Mouse (Mus musculus) liver, embryonic 12.5 days (tissue): ENCODE measurements around the gene Rgs3. TPM values are rescaled to one million over a fixed set of nuclear protein-coding genes. Genes with fewer than 3 reads are reported as not detected.

Experiments
- ATAC-seq: fragments of 200-750 bp; cut with Nextera tagmentation; 2 replicates; pipeline ENCODE4 v1.8.0; 2017; ENCODE audit warnings: moderate number of reproducible peaks, mild to moderate bottlenecking, moderate library complexity
- H3K27ac ChIP-seq: fragments of 300-500 bp; sonication (generic); 2 replicates; pipeline ENCODE4 v1.5.1; 2016; ENCODE audit warnings: mild to moderate bottlenecking
- H3K27me3 ChIP-seq: fragments of 300-500 bp; sonication (generic); replicated peaks from 2 replicates; pipeline ENCODE4 v1.6.1; 2016; ENCODE audit warnings: mild to moderate bottlenecking, moderate library complexity
- H3K36me3 ChIP-seq: fragments of 300-500 bp; sonication (generic); 2 replicates; pipeline ENCODE4 v1.6.1; 2016; ENCODE audit warnings: mild to moderate bottlenecking, moderate library complexity
- H3K4me1 ChIP-seq: fragments of 300-500 bp; sonication (generic); 2 replicates; pipeline ENCODE4 v1.6.1; 2016
- H3K4me2 ChIP-seq: fragments of 300-500 bp; sonication (generic); 2 replicates; pipeline ENCODE4 v1.6.1; 2016; ENCODE audit warnings: mild to moderate bottlenecking, moderate library complexity
- H3K4me3 ChIP-seq: fragments of 300-500 bp; sonication (generic); 2 replicates; pipeline ENCODE4 v1.5.1; 2016; ENCODE audit warnings: mild to moderate bottlenecking, moderate library complexity
- H3K9ac ChIP-seq: fragments of 300-500 bp; sonication (generic); 2 replicates; pipeline ENCODE4 v1.6.1; 2016; ENCODE audit warnings: mild to moderate bottlenecking, moderate library complexity
- H3K9me3 ChIP-seq: fragments of 300-500 bp; sonication (generic); replicated peaks from 2 replicates; pipeline ENCODE4 v1.6.1; 2016; ENCODE audit warnings: mild to moderate bottlenecking, moderate library complexity
- WGBS: fragments of 180-500 bp; shearing (Covaris S2); methylation state at CpG from one replicate; pipeline ENCODE4 v1.1.7; 2016; ENCODE audit not compliant: insufficient replicate concordance; 5-methylcytosine and 5-hydroxymethylcytosine counted together
- polyA plus RNA-seq: library from polyadenylated mRNA; unstranded; fragments of >200 nt; fragmentation: Nextera tagmentation; extraction: Ambion mirVana; gene quantifications from 2 replicates; pipeline ENCODE4 v1.2.1, GENCODE M21; 2016

Rgs3 gene
- polyA plus RNA-seq, 1 experiment from 2014 or later: 8.1 TPM

DNA sequence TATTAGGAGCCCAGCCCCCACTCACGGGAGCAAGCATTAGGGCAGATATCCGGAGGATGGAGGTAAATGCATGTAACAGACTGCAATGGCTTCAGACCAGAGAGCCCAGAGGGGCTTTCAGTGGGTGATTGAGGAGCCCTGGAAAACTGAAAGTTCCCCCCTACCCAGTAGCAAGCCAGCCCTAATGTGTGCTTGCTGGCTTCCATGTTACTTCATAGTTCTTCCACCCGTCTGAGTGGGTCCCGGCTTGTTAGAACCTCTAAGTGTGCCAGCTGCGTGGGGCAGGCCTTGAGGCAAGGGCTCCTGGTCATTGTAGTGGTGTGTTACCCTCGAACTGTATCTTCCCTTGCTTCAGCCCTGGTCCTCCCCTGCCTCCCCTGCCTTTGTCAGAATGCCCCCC is 168.8 kb downstream of the Rgs3 start:
- WGBS: 71% methylated on average over 6 of the region's 6 CpGs
- no peak for ATAC-seq
- no peaks in the 10 kb centered on the region for H3K9me3 ChIP-seq

DNA sequence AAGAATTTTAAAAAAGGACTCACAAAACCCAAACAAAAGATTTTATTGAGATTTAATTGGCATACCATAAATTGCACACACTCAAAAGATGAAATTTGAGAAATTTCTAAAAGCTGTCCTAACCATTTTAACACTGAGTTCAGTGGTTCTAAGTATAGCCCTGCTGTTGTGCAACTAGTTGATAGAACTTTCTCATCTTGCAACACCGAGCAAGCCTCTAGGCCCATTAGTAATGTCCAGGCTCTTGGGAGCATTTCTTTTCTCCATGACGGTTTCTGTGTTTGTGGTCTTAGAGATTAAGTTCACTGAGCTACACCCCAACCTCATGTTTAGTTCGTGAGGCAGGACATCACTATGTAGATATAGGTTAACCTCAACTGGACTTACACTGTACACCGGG is 169.5 kb downstream of the Rgs3 start:
- Histone ChIP-seq H3K27ac (no peak overlapping the region), H3K4me1 (0 out of 2 replicates have a peak, but pooled peaks cover 10% of the 10 kb centered on the region), H3K9me3 (no peaks in the 10 kb centered on the region), H3K4me2 (no peak overlapping the region), H3K36me3 (no peaks in the 10 kb centered on the region), H3K27me3 (no peaks in the 10 kb centered on the region), H3K4me3 (no peak overlapping the region), H3K9ac (no peak overlapping the region)
- ATAC-seq: no peak
- WGBS: 47% methylated on average over 4 of the region's 4 CpGs

More for the DNA sequence above, 168.8 kb downstream of the Rgs3 start:
- H3K27me3 ChIP-seq: no peaks in the 10 kb centered on the region
- 0 out of 2 replicates have a peak, but pooled peaks cover 3% of the 10 kb centered on the region for H3K4me1 ChIP-seq
- H3K36me3 ChIP-seq: no peaks in the 10 kb centered on the region
- no peak overlapping the region for H3K4me2 ChIP-seq
- H3K9ac ChIP-seq: no peak overlapping the region
- no peak overlapping the region for H3K27ac ChIP-seq
- H3K4me3 ChIP-seq: no peak overlapping the region

DNA sequence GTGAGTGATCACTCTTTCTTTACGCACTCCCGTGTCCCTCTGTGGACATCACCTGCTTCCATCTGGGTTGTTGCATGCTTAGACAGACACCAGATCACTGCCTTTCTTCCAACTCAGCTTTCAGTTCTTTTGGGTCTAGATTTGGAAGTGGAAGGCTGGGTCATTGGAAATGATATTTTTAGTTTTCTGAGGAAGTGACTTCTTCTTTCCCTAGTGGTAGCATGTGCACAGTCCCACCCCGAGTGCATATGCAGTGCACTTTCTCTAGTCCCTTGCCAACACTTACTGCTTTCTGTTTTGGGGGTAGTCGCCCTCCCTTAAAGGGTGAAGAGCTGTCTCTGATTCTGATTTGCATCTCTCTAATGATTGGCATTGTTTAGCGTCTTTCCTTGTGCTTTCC is 170.3 kb downstream of the Rgs3 start:
- Histone ChIP-seq H3K9ac (no peak overlapping the region), H3K4me1 (0 out of 2 replicates have a peak, but pooled peaks cover 10% of the 10 kb centered on the region), H3K4me3 (no peak overlapping the region), H3K36me3 (no peaks in the 10 kb centered on the region), H3K4me2 (no peak overlapping the region), H3K9me3 (no peaks in the 10 kb centered on the region), H3K27ac (no peak overlapping the region), H3K27me3 (no peaks in the 10 kb centered on the region)
- WGBS: 54% methylated on average over 5 of the region's 5 CpGs
- ATAC-seq: no peak

DNA sequence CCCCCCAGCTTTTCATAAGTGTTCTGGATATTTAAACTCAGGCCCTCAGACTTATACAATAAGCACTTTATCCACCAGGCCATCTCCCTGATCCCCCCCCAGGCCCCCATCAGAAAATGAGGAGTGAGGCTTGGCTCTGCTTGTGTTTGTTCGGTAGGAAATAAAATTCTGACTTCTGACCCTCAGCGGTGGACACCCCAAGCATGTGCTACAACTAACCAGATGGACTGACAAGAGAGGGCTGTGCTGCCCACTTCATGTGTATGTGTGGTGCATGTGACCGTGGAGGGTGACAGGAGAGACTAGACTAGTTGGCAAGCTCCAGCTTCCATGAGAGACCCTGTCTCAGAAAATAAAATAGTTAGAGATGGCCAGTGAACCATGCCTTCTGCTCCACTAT is 171.2 kb downstream of the Rgs3 start:
- no peak overlapping the region for H3K4me3 ChIP-seq
- ATAC-seq: no peak
- 79% methylated on average over 3 of the region's 3 CpGs for WGBS
- no peak overlapping the region for H3K4me2 ChIP-seq
- H3K9ac ChIP-seq: no peak overlapping the region
- no peaks in the 10 kb centered on the region for H3K27me3 ChIP-seq
- peaks cover 18% of the 10 kb centered on the region for H3K4me1 ChIP-seq
- H3K36me3 ChIP-seq: no peaks in the 10 kb centered on the region
- no peak overlapping the region for H3K27ac ChIP-seq
- H3K9me3 ChIP-seq: no peaks in the 10 kb centered on the region

DNA sequence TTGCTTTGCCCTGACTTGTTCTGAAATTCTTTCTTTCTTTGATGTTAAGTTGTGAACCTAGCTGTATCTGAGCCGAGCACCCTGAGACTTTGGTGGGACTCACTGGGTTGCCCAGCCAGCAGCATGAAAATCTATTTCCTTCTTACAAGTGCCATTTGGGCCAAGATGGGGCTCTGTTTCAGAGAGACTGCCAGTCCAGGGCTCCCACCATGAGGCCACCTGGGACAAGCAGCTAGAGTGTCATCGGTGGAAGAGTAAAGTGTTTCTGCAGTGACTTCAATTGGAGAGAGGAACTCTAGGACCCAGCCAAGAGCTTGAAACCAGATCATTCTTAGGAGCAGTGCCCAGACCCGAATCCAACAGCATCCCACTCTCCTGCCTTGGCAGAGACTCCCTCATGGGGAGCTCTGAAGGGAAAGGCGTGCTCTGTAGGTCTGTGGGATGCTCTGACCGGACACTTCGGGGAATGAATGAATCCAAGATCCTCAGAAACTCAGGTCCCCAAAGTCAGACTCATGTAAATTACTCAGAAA is 171.9 kb downstream of the Rgs3 start:
- Histone ChIP-seq H3K27me3 (no peaks in the 10 kb centered on the region), H3K9me3 (no peaks in the 10 kb centered on the region), H3K4me1 (peaks cover 24% of the 10 kb centered on the region), H3K4me2 (no peak overlapping the region), H3K36me3 (no peaks in the 10 kb centered on the region), H3K27ac (no peak overlapping the region), H3K9ac (no peak overlapping the region), H3K4me3 (no peak overlapping the region)
- WGBS: 72% methylated on average over 6 of the region's 6 CpGs
- ATAC-seq: no peak

DNA sequence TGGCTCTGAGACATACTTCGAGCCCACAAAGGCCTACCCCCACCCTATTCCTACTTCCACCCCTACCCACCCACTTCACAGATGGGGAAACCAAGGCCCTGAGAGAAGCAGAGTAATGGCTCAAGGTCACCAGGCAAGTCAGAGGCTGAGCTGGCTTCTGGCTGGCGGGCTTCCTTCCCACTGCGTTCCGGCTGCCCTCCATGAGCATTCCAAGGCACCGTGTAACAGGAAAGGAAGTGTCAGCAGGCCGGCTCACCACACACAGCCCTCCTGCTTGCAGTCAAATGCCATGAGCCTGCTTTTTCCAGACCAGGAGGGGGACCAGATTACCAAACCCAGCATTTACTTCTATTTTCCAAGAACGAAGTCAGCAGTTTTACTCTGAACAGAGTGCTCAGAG is 172.4 kb downstream of the Rgs3 start:
- no peaks in the 10 kb centered on the region for H3K36me3 ChIP-seq
- no peaks in the 10 kb centered on the region for H3K9me3 ChIP-seq
- 52% methylated on average over 7 of the region's 7 CpGs for WGBS
- peaks cover 26% of the 10 kb centered on the region for H3K4me1 ChIP-seq
- no peak overlapping the region for H3K4me2 ChIP-seq
- H3K4me3 ChIP-seq: no peak overlapping the region
- ATAC-seq: no peak
- no peak overlapping the region for H3K9ac ChIP-seq
- H3K27ac ChIP-seq: peak overlapping the region; percentile 46; the same call in 1 of the 2 replicates
- no peaks in the 10 kb centered on the region for H3K27me3 ChIP-seq

DNA sequence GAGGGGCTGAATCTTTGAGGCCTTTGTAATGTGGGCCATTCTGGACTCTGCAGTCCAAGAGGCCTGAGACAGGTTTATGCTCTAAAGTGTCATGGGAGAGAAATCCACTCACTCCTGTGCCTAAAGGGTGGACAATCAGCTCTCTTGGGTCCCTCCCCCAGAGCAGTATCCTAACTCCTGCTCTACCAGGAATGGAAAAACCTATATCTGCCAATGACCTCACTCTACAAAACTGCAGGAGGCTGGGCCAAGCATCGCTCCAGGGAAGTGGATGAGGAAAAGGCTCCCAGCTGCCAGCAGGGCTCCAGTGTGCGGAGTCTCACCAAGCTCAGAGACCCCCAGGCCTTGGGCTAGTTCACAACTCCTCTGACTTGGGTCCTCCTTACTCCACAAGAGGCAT is 173.2 kb downstream of the Rgs3 start:
- no peaks in the 10 kb centered on the region for H3K36me3 ChIP-seq
- WGBS: 47% methylated on average over 2 of the region's 2 CpGs
- no peak overlapping the region for H3K9ac ChIP-seq
- H3K4me2 ChIP-seq: no peak overlapping the region
- no peaks in the 10 kb centered on the region for H3K9me3 ChIP-seq
- H3K4me3 ChIP-seq: no peak overlapping the region
- no peak for ATAC-seq
- peaks cover 26% of the 10 kb centered on the region for H3K4me1 ChIP-seq
- H3K27ac ChIP-seq: peak overlapping the region; percentile 46; the same call in 1 of the 2 replicates
- no peaks in the 10 kb centered on the region for H3K27me3 ChIP-seq

DNA sequence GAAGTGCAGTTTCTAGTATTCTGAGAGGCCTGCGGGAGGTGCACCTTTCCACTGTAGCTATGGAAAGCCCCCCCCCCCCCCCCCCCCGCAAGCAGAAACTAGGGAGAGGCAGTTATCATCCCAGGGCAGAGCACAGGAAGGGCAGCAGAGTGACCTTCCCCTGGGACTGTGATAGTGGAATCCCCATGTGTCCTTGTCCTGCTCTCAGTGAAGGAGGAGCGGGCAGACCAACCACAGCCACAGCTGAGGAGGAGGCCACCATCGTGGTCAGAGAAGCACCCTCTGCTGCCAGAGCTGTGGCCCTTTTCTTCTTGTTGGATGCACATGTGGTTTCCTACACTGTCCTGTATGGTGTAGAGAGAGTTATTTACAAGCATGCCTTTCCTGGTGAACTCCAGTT is 174.3 kb downstream of the Rgs3 start:
- no peak for ATAC-seq
- H3K27ac ChIP-seq: no peak overlapping the region
- peaks cover 30% of the 10 kb centered on the region for H3K4me1 ChIP-seq

DNA sequence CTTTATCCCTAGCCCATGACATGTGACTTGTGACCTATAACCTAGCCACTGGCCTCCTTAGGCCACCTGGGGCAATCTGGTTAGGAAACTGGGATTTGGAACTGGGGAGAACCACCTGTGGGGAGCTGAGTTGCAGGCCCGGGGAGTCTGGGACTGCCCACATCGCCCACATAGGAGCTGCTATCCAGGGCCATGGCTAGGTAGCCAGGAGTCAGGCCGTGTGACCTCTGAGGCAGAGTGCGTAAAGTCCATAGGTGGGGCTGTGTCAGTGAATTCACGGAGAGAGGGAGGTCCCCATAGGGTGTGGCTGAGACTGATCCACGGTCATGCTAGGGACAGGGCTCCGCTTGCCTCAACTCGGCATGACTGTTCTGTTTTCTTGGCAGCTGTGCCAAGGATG is 175.6 kb downstream of the Rgs3 start:
- Histone ChIP-seq H3K9me3 (no peaks in the 10 kb centered on the region), H3K4me3 (no peak overlapping the region), H3K4me1 (peaks cover 30% of the 10 kb centered on the region), H3K27ac (no peak overlapping the region), H3K4me2 (no peak overlapping the region), H3K27me3 (no peaks in the 10 kb centered on the region), H3K36me3 (no peaks in the 10 kb centered on the region), H3K9ac (no peak overlapping the region)
- no peak for ATAC-seq
- WGBS: 70% methylated on average over 8 of the region's 8 CpGs

More for the DNA sequence above, 174.3 kb downstream of the Rgs3 start:
- Histone ChIP-seq H3K9me3 (no peaks in the 10 kb centered on the region), H3K27me3 (no peaks in the 10 kb centered on the region), H3K36me3 (no peaks in the 10 kb centered on the region), H3K4me3 (no peak overlapping the region), H3K4me2 (no peak overlapping the region), H3K9ac (no peak overlapping the region)
- WGBS: 42% methylated on average over 4 of the region's 4 CpGs

DNA sequence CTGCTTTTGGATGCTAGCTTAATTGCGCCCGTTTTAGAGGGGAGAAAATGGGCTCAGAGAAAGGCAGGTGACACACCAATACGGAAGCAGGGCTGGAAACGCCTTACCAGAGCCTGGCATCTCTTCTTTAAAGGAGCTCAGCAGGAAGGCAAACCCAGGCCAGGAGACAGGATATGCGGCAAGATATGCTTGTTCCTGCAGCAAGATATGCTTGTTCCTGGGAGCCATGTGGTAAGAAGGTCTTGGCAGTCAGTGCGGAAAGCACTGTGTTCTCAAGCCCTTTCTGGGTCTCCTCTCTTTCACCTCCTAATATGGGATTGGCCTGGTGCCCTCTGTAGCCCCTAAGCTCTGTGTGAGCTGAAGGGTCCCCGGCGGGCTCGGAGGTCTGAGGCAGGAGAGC is 176.2 kb downstream of the Rgs3 start:
- H3K27me3 ChIP-seq: no peaks in the 10 kb centered on the region
- no peak for ATAC-seq
- no peak overlapping the region for H3K4me2 ChIP-seq
- H3K4me1 ChIP-seq: peaks cover 30% of the 10 kb centered on the region
- H3K9me3 ChIP-seq: no peaks in the 10 kb centered on the region
- no peak overlapping the region for H3K9ac ChIP-seq
- WGBS: 58% methylated on average over 9 of the region's 9 CpGs
- no peak overlapping the region for H3K27ac ChIP-seq
- H3K36me3 ChIP-seq: no peaks in the 10 kb centered on the region
- no peak overlapping the region for H3K4me3 ChIP-seq

DNA sequence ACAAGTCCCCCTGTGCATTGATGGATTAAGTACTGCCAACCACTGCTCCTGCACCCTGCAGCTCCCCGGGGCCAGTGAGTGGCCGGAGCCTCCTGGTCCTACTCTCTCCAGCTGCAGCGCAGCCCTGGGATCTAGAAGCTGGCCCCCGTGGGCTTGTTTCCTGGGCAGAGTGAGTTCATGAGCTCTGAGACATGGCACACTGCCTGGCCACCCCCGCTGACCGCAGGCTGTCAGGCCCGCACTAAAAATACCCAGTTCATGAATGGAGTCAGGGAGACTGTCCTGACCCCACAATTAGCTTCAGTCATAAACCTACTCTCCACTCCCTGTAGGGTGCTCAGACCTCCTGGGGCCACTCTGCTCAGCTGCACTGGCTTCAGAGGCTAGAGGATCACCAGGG is 176.8 kb downstream of the Rgs3 start:
- Histone ChIP-seq H3K9ac (no peak overlapping the region), H3K9me3 (no peaks in the 10 kb centered on the region), H3K4me3 (no peak overlapping the region), H3K4me1 (peaks cover 30% of the 10 kb centered on the region), H3K27me3 (no peaks in the 10 kb centered on the region), H3K36me3 (no peaks in the 10 kb centered on the region), H3K4me2 (no peak overlapping the region), H3K27ac (no peak overlapping the region)
- no peak for ATAC-seq
- WGBS: 61% methylated on average over 7 of the region's 7 CpGs

DNA sequence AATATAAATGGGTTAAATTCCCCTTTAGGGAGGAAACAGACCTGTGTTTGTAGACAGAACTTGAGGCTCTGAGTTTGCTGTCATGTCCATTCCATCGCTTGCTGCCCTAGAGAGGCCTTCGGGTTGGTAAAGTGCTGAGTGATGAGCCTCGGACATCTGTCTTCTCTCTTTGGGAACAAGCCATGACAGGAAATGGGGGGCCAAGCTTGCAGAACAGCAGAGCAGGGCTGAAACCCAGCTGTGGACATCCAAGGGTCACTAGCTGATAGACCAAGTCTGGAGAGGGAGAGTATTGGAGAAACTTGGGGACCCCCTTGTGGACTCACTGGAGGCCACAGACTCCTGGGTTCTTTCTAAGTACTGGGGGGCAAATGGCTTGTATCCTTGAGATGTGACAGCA is 177.3 kb downstream of the Rgs3 start:
- no peak overlapping the region for H3K4me2 ChIP-seq
- H3K27ac ChIP-seq: no peak overlapping the region
- ATAC-seq: no peak
- H3K9me3 ChIP-seq: no peaks in the 10 kb centered on the region
- no peaks in the 10 kb centered on the region for H3K27me3 ChIP-seq
- WGBS: 55% methylated on average over 3 of the region's 3 CpGs
- H3K4me1 ChIP-seq: peaks cover 30% of the 10 kb centered on the region
- no peak overlapping the region for H3K4me3 ChIP-seq
- H3K9ac ChIP-seq: no peak overlapping the region
- H3K36me3 ChIP-seq: no peaks in the 10 kb centered on the region
